Mouse (Mus musculus) liver, embryonic 14.5 days (tissue): ENCODE data around the gene Rftn2.

Source experiments
- CTCF ChIP-seq: IDR thresholded peaks from 2 replicates; pipeline ENCODE4 v1.5.1; 2016; ENCODE audit warnings: antibody characterized with exemption, low read depth, control low read depth
- EP300 ChIP-seq: IDR thresholded peaks from 2 replicates; pipeline ENCODE4 v1.6.1; 2016; ENCODE audit warnings: antibody characterized with exemption, low read depth

GRCm38 (mm10) chr1:55162781-55163180 is 63.8 kb downstream of the Rftn2 start:
- no peak for TF ChIP-seq CTCF
- no peak for TF ChIP-seq EP300
